Mouse (Mus musculus): Measurements from ENCODE around the gene Msrb2. TPM values are rescaled to one million over a fixed set of nuclear protein-coding genes. Genes with fewer than 3 reads are reported as not detected.

Gene Msrb2
- polyA plus RNA-seq, 1 experiment from 2014 or later: 8.0 TPM

DNA sequence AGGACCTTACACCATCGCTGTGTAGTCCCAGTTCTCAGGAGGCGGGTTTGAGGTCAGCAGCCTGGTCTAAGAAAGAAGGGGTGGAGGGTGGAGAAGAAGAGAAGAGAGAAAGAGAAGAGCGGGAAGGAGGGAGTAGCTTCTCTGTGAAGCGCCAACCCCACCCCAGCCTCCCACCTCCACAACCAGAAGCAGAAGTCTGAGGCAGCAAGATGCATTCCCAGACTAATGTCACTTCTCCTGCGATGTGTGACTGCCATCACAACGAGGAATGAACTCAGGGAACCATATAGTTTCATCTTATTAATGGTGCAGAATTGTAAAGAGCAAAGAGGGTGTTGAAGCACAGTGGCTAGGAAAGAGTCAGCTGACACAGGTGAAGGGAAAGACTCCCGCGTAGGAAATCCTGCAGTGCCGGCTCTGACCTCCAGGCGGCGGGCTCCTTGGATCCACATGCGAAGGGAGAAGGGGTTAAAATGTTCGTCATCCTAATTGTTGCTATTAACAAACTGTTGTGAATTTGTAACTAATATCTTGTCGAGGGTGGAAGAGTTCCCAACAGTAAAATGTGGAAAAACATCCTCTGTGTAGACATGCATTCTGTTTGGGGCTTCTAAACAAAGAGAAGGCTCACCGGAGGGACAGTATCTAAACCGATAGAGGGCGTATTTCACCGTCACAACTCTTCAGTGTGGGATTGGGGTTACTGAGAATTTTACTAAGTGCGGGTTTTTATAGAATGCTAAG lies 43.2 kb downstream of the Msrb2 start:
- Histone ChIP-seq H3K27me3 (ENCODE audit: control insufficient read depth, insufficient read depth, low read depth, low read length) (no peaks in the 10 kb centered on the region), H3K4me2 (ENCODE audit: low read depth, low read length) (peak overlapping the region; percentile 49), H3K4me3 (ENCODE audit: low read depth, low read length) (0 out of 2 replicates have a peak overlapping the region, but pooled peaks have one; percentile 2), H3K9me3 (replicated peaks; ENCODE audit: control insufficient read depth, low read length) (no peaks in the 10 kb centered on the region), H3K4me1 (ENCODE audit: control insufficient read depth, low read depth, low read length) (peaks cover 3% of the 10 kb centered on the region; the same call in 1 of the 2 replicates), H3K9ac (ENCODE audit: low read depth, low read length) (no peak overlapping the region), H3K36me3 (ENCODE audit: control insufficient read depth, insufficient read depth) (no peaks in the 10 kb centered on the region), H3K27ac (ENCODE audit: low read length) (no peak overlapping the region)
- 13% methylated on average over 19 of the region's 19 CpGs for WGBS (ENCODE audit: insufficient replicate concordance)
- ATAC-seq (ENCODE audit: low read depth): no peak

DNA sequence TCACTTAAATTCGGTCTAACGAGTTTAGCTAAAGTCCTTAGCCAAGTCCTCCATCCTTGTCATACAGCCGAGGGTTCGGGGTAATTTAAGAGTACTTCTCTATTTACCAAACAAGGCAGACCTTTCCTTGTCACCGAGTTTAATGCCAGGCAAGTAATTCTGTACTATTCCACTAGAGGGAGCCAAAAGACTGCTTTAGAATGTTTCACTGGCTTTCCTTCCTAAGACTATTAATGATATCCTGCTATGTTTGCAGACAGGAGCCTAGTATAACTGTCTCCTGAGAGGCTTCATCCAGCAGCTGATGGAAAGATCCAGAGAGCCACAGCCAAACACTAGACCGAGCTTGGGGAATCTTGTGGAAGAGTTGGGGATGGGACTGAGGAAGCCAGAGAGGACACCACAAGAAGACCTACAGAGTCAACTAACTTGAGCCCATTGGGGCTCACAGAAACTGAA lies 43.9 kb downstream of the Msrb2 start:
- H3K27ac ChIP-seq (ENCODE audit: low read length): no peak overlapping the region
- peaks cover 3% of the 10 kb centered on the region; the same call in 1 of the 2 replicates for H3K4me1 ChIP-seq (ENCODE audit: control insufficient read depth, low read depth, low read length)
- no peaks in the 10 kb centered on the region for H3K36me3 ChIP-seq (ENCODE audit: control insufficient read depth, insufficient read depth)
- no peak for ATAC-seq (ENCODE audit: low read depth)
- H3K4me2 ChIP-seq (ENCODE audit: low read depth, low read length): peak overlapping the region; percentile 49
- no peaks in the 10 kb centered on the region for H3K9me3 ChIP-seq (replicated peaks; ENCODE audit: control insufficient read depth, low read length)
- no peaks in the 10 kb centered on the region for H3K27me3 ChIP-seq (ENCODE audit: control insufficient read depth, insufficient read depth, low read depth, low read length)
- under 1% methylated on average over 6 of the region's 6 CpGs for WGBS (ENCODE audit: insufficient replicate concordance)
- H3K9ac ChIP-seq (ENCODE audit: low read depth, low read length): no peak overlapping the region
- H3K4me3 ChIP-seq (ENCODE audit: low read depth, low read length): no peak overlapping the region

DNA sequence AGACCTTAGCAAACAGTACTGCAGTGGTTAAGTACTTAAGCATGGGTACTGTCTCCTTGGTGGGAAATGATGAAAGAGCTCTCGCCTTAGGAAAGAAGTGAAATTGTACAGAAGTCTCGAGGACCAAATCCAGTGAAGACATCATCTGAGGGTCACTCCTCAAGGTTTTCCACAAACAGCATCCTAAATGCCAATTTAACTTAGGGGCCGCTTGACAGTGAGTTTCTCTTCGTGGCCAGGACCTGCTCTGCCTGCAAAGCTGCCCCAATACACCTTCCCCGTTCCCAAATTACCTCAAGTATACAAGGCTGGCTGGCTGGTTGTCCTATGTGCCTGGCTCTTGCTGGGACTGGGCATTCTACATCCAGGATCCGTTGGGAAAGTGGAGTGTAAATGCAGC lies 44.8 kb downstream of the Msrb2 start:
- H3K4me1 ChIP-seq (ENCODE audit: control insufficient read depth, low read depth, low read length): peaks cover 3% of the 10 kb centered on the region; the same call in 1 of the 2 replicates
- no peak overlapping the region for H3K4me2 ChIP-seq (ENCODE audit: low read depth, low read length)
- H3K27ac ChIP-seq (ENCODE audit: low read length): no peak overlapping the region
- no peak for ATAC-seq (ENCODE audit: low read depth)
- no peak overlapping the region for H3K4me3 ChIP-seq (ENCODE audit: low read depth, low read length)
- 41% methylated on average over 6 of the region's 6 CpGs for WGBS (ENCODE audit: insufficient replicate concordance)
- H3K27me3 ChIP-seq (ENCODE audit: control insufficient read depth, insufficient read depth, low read depth, low read length): no peaks in the 10 kb centered on the region
- H3K9me3 ChIP-seq (replicated peaks; ENCODE audit: control insufficient read depth, low read length): no peaks in the 10 kb centered on the region
- no peaks in the 10 kb centered on the region for H3K36me3 ChIP-seq (ENCODE audit: control insufficient read depth, insufficient read depth)
- H3K9ac ChIP-seq (ENCODE audit: low read depth, low read length): no peak overlapping the region

- no peak overlapping the region for H3K27ac ChIP-seq (ENCODE audit: low read length)
- no peak for ATAC-seq (ENCODE audit: low read depth)
- no peak overlapping the region for H3K9ac ChIP-seq (ENCODE audit: low read depth, low read length)
- H3K4me1 ChIP-seq (ENCODE audit: control insufficient read depth, low read depth, low read length): peaks cover under 1% of the 10 kb centered on the region; the same call in 1 of the 2 replicates
- no peaks in the 10 kb centered on the region for H3K27me3 ChIP-seq (ENCODE audit: control insufficient read depth, insufficient read depth, low read depth, low read length)
- H3K4me2 ChIP-seq (ENCODE audit: low read depth, low read length): no peak overlapping the region
- H3K36me3 ChIP-seq (ENCODE audit: control insufficient read depth, insufficient read depth): no peaks in the 10 kb centered on the region
- 58% methylated on average over 1 of the region's 1 CpGs for WGBS (ENCODE audit: insufficient replicate concordance)
- H3K9me3 ChIP-seq (replicated peaks; ENCODE audit: control insufficient read depth, low read length): no peaks in the 10 kb centered on the region
- H3K4me3 ChIP-seq (ENCODE audit: low read depth, low read length): no peak overlapping the region
Observed at GRCm38 (mm10) chr2:19419686-19420345, 48.6 kb downstream of the Msrb2 start.

- Histone ChIP-seq H3K9me3 (replicated peaks; ENCODE audit: control insufficient read depth, low read length) (no peaks in the 10 kb centered on the region), H3K27me3 (ENCODE audit: control insufficient read depth, insufficient read depth, low read depth, low read length) (0 out of 2 replicates have a peak, but pooled peaks cover 2% of the 10 kb centered on the region), H3K27ac (ENCODE audit: low read length) (no peak overlapping the region), H3K4me1 (ENCODE audit: control insufficient read depth, low read depth, low read length) (no peaks in the 10 kb centered on the region), H3K36me3 (ENCODE audit: control insufficient read depth, insufficient read depth) (no peaks in the 10 kb centered on the region), H3K9ac (ENCODE audit: low read depth, low read length) (no peak overlapping the region), H3K4me2 (ENCODE audit: low read depth, low read length) (no peak overlapping the region), H3K4me3 (ENCODE audit: low read depth, low read length) (no peak overlapping the region)
- ATAC-seq (ENCODE audit: low read depth): no peak
Observed at GRCm38 (mm10) chr2:19422226-19422625, 51.0 kb downstream of the Msrb2 start.

DNA sequence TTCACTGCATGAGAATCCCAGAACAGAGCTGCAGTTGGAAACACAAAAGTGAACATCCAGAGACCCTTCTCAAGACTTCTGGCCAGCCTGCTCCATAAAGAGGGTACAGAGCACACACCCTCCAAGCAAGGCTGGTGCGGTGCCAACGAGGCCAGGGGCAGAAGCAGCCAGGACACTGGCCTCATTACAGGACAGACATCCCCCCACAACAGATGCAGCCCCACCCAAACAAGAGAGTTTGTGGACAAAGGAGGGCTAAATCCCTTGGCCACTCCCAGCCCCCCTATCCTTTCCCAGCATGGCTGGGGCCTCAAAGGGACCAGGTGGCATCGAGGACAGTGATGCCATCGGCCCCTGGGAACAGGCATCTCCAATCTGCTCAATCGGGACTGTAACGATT lies 51.8 kb downstream of the Msrb2 start:
- ATAC-seq (ENCODE audit: low read depth): no peak
- H3K36me3 ChIP-seq (ENCODE audit: control insufficient read depth, insufficient read depth): no peaks in the 10 kb centered on the region
- H3K4me3 ChIP-seq (ENCODE audit: low read depth, low read length): no peak overlapping the region

DNA sequence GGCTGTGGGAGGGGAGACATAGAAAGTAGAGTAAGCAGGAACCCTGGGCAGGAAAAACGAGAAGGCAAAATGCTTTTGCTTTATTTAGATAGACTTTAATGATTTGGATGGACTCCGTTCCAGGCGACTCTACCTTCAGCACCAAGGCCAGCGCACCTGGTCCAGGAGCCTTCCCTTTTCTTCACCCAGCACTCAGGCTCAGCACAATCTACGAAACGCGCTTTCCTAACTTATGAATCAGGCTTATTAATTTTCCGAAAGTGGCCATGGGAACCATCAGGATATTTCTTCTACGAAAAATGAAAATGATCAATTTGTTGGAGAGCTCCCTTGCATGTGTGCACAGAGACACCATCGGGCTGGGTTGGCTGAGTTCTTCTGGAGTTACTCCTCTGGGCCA lies 57.8 kb downstream of the Msrb2 start:
- Histone ChIP-seq H3K27ac (ENCODE audit: low read length) (no peak overlapping the region), H3K9ac (ENCODE audit: low read depth, low read length) (no peak overlapping the region), H3K27me3 (ENCODE audit: control insufficient read depth, insufficient read depth, low read depth, low read length) (peaks cover 48% of the 10 kb centered on the region), H3K9me3 (replicated peaks; ENCODE audit: control insufficient read depth, low read length) (no peaks in the 10 kb centered on the region), H3K36me3 (ENCODE audit: control insufficient read depth, insufficient read depth) (no peaks in the 10 kb centered on the region), H3K4me3 (ENCODE audit: low read depth, low read length) (no peak overlapping the region), H3K4me2 (ENCODE audit: low read depth, low read length) (no peak overlapping the region), H3K4me1 (ENCODE audit: control insufficient read depth, low read depth, low read length) (no peaks in the 10 kb centered on the region)
- WGBS (ENCODE audit: insufficient replicate concordance): 4% methylated on average over 10 of the region's 10 CpGs
- no peak for ATAC-seq (ENCODE audit: low read depth)

More for the DNA sequence above, 51.8 kb downstream of the Msrb2 start:
- H3K4me2 ChIP-seq (ENCODE audit: low read depth, low read length): no peak overlapping the region
- H3K9me3 ChIP-seq (replicated peaks; ENCODE audit: control insufficient read depth, low read length): no peaks in the 10 kb centered on the region
- H3K27ac ChIP-seq (ENCODE audit: low read length): no peak overlapping the region
- H3K4me1 ChIP-seq (ENCODE audit: control insufficient read depth, low read depth, low read length): no peaks in the 10 kb centered on the region
- H3K27me3 ChIP-seq (ENCODE audit: control insufficient read depth, insufficient read depth, low read depth, low read length): 0 out of 2 replicates have a peak, but pooled peaks cover 2% of the 10 kb centered on the region
- H3K9ac ChIP-seq (ENCODE audit: low read depth, low read length): no peak overlapping the region
- 66% methylated on average over 6 of the region's 6 CpGs for WGBS (ENCODE audit: insufficient replicate concordance)

DNA sequence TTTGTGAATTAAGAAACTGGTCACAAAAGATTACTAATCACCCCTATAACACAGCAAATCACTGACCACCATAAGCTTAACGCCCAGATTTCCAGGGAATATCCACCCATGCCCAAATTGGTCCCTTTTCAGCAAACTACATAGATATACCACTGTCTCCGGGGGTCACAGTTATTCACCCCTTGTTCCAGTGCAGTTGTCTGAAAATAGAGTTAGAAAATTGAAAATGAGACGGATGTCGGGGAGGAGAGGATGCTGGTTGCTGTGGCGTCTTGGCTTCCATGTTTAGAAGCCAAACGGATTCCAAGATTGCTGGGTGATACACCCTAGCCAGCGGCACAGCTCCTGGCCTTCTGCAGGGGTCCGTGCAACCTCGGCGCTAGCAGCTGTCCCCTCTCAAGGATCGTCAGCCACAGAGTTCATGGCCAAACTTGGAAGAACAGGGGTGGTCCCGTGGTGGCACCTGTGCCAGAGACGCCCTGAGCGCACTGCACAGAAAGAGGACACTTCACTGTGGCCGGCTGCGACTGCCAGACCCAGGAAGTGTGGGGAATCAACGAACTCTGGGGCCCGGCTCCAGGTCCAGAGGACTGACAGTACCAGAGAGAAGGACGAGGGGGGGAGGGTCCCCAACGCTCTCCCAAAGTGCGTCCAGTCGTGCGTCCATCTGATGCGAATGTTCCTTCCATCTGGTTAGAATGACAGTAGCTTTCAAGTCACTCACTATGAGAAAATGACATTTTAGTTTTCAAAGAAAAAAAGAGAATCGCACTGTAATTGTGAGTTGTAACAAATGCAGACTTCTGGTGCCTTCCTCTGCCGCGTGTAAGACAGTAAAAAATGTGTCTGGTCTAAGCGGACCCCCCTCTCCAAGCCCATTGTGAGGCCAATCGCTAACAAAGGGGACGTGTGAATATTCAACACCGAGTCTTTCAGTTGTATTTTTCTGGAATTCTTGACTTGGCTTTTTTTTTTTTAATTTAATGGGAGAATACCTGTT lies 58.8 kb downstream of the Msrb2 start:
- Histone ChIP-seq H3K9me3 (replicated peaks; ENCODE audit: control insufficient read depth, low read length) (no peaks in the 10 kb centered on the region), H3K9ac (ENCODE audit: low read depth, low read length) (no peak overlapping the region), H3K27me3 (ENCODE audit: control insufficient read depth, insufficient read depth, low read depth, low read length) (peaks cover 48% of the 10 kb centered on the region), H3K4me2 (ENCODE audit: low read depth, low read length) (no peak overlapping the region), H3K4me1 (ENCODE audit: control insufficient read depth, low read depth, low read length) (no peaks in the 10 kb centered on the region), H3K4me3 (ENCODE audit: low read depth, low read length) (no peak overlapping the region), H3K27ac (ENCODE audit: low read length) (no peak overlapping the region), H3K36me3 (ENCODE audit: control insufficient read depth, insufficient read depth) (no peaks in the 10 kb centered on the region)
- ATAC-seq (ENCODE audit: low read depth): no peak
- 6% methylated on average over 31 of the region's 31 CpGs for WGBS (ENCODE audit: insufficient replicate concordance)

Data from liver, embryonic 16.5 days (tissue).